ENCODE assay signal across 8 mouse cellular contexts in the genomic region with DNA sequence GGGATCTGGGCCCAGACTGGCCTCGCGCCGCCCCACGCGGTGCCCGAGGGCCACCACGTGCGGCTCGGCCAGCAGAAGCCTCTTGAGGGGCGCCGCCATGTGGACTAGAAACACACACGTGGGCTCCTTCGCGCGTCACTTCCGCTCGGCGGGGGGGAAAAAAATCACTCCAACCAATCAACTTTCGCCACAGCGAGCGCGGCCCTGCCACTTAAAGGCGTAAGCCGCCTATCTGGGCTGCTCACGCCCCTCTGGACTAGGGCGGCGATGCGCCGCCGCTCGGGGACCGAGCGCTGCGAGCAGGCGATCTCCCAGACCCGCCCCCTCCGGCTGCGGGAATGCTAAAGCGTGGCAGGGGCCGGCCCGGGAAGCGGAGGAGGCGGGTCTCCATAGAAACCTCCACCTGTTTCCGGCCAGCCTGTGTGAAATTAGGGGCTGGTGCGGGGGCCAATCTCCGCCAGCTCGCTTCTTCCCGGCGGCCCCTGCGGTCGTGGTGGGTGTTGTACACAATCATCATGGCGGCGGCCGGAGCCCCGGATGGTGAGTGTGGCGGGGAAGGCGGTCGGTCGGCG. TPM values are rescaled to one million over a fixed set of nuclear protein-coding genes. Genes with fewer than 3 reads are reported as not detected.
DNase-seq lines count a peak whose midpoint lies in the region; ATAC-seq and TF ChIP-seq lines count a peak whose summit lies in the region.

A gene (plus strand): TSS at position 231 of the 572 bp plus-strand sequence.
A gene (minus strand): TSS at position 319 of the 572 bp plus-strand sequence.

- peak within 1 kb of the TSS; percentile 93 for H3K27ac ChIP-seq in forebrain, postnatal 0 days (ENCODE audit: low read depth, low read length)
- peak within 1 kb of the TSS; percentile 95 for H3K27ac ChIP-seq in lung, embryonic 15.5 days

- peak; percentile 92 for DNase-seq in G1E (ENCODE audit: low spot score)
- peak; percentile 94 to 97 for DNase-seq in cerebellum, adult 18-20 months
- peak; percentile 98 for DNase-seq in forebrain, postnatal 0 days
- peak; percentile 94 for DNase-seq in heart, postnatal 4 days
- peak; percentile 95 to 97 for DNase-seq in layer of hippocampus, adult 8-10 months (ENCODE audit: low spot score in 2 of 2)
- peak; percentile 96 for DNase-seq in ovary, adult 18-20 months (ENCODE audit: low spot score)
- DNase-seq in thymus, postnatal 0 days (ENCODE audit: low spot score): peak; percentile 95

- peak within 1 kb of the TSS; percentile 81 for H3K4me2 ChIP-seq in forebrain, postnatal 0 days (ENCODE audit: low read depth)
- peak within 1 kb of the TSS; percentile 73 for H3K4me2 ChIP-seq in lung, embryonic 15.5 days

- ATAC-seq in G1E (ENCODE audit: extremely low read depth, insufficient number of reproducible peaks, low FRiP score, poor library complexity, severe bottlenecking): peak; percentile 84
- ATAC-seq in forebrain, postnatal 0 days: peak; percentile 97
- peak; percentile 99 for ATAC-seq in lung, embryonic 15.5 days (ENCODE audit: borderline replicate concordance, extremely low read depth, low FRiP score, low TSS enrichment)

- H3K4me3 ChIP-seq in G1E (ENCODE audit: low read depth, low read length): peak within 1 kb of the TSS; percentile 100
- peak within 1 kb of the TSS; percentile 94 for H3K4me3 ChIP-seq in forebrain, postnatal 0 days (ENCODE audit: low read depth, low read length)
- H3K4me3 ChIP-seq in lung, embryonic 15.5 days: peak within 1 kb of the TSS; percentile 95

- H3K36me3 ChIP-seq in G1E (replicated peaks): peaks cover 48% of the 10 kb centered on the region
- H3K36me3 ChIP-seq in forebrain, postnatal 0 days (ENCODE audit: insufficient read depth): peaks cover 20% of the 10 kb centered on the region
- H3K36me3 ChIP-seq in lung, embryonic 15.5 days: peaks cover 39% of the 10 kb centered on the region

- H3K9me3 ChIP-seq in G1E (replicated peaks): no peaks in the 10 kb centered on the region
- H3K9me3 ChIP-seq in forebrain, postnatal 0 days (ENCODE audit: low read length): no peaks in the 10 kb centered on the region
- no peaks in the 10 kb centered on the region for H3K9me3 ChIP-seq in lung, embryonic 15.5 days

- peak within 1 kb of the TSS; percentile 92 for H3K9ac ChIP-seq in forebrain, postnatal 0 days
- H3K9ac ChIP-seq in lung, embryonic 15.5 days: peak within 1 kb of the TSS; percentile 92

- under 1% methylated on average over 59 of the region's 60 CpGs for WGBS in forebrain, postnatal 0 days
- WGBS in lung, embryonic 15.5 days: under 1% methylated on average over 59 of the region's 60 CpGs

- no peaks in the 10 kb centered on the region for H3K27me3 ChIP-seq in G1E (ENCODE audit: insufficient read depth, low read length)
- no peaks in the 10 kb centered on the region for H3K27me3 ChIP-seq in forebrain, postnatal 0 days (ENCODE audit: insufficient read depth, low read length)
- H3K27me3 ChIP-seq in lung, embryonic 15.5 days: no peaks in the 10 kb centered on the region

- peaks cover 42% of the 10 kb centered on the region for H3K4me1 ChIP-seq in G1E (ENCODE audit: insufficient read depth, low read depth, low read length)
- H3K4me1 ChIP-seq in forebrain, postnatal 0 days (ENCODE audit: insufficient read depth): peaks cover 19% of the 10 kb centered on the region
- H3K4me1 ChIP-seq in lung, embryonic 15.5 days: peaks cover 27% of the 10 kb centered on the region

- TF ChIP-seq CTCF in G1E (IDR thresholded peaks at IDR 0.05; ENCODE audit: low read depth, low read length): no peak
- peak; percentile 44 for TF ChIP-seq CTCF in forebrain, postnatal 0 days (IDR thresholded peaks at IDR 0.05; ENCODE audit: low read depth)

RNA-seq across cellular contexts. Expression of the first gene that starts in this region (rescaled TPM):
- 49.3 and 49.6 TPM in 2 replicates for total RNA-seq in G1E (2014; fragmentation: Nextera tagmentation)
- 49.7 and 52.2 TPM in 2 replicates for total RNA-seq in G1E (2017)
- 32.9 and 38.1 TPM in 2 replicates for polyA plus RNA-seq in G1E (2012)
- 76.2 and 105 TPM in 2 replicates for total RNA-seq in forebrain, postnatal 0 days (2014; rRNA removed)
- polyA plus RNA-seq in forebrain, postnatal 0 days (2015; fragmentation: Nextera tagmentation; extraction: Ambion mirVana): 38.5 and 54.5 TPM in 2 replicates
- 10 to 100 TPM; 49.1 to 51.0 TPM for total RNA-seq in heart, postnatal 4 days (2021)
- 10 to 100 TPM; 44.5 to 60.1 (median 52.6) TPM for total RNA-seq in layer of hippocampus, adult 8-10 months (2022)
- 56.9 and 58.7 TPM in 2 replicates for polyA plus RNA-seq in lung, embryonic 15.5 days (2015; fragmentation: Nextera tagmentation; extraction: Ambion mirVana)
- polyA plus RNA-seq in thymus, postnatal 0 days (2015; fragmentation: Nextera tagmentation; extraction: Ambion mirVana): 37.5 and 39.5 TPM in 2 replicates

RNA-seq across cellular contexts. Expression of the second gene that starts in this region (rescaled TPM):
- 12.8 and 14.4 TPM in 2 replicates for total RNA-seq in G1E (2014; fragmentation: Nextera tagmentation)
- total RNA-seq in G1E (2017): 7.9 and 9.7 TPM in 2 replicates
- 16.3 and 17.0 TPM in 2 replicates for polyA plus RNA-seq in G1E (2012)
- 13.4 and 16.7 TPM in 2 replicates for total RNA-seq in forebrain, postnatal 0 days (2014; rRNA removed)
- polyA plus RNA-seq in forebrain, postnatal 0 days (2015; fragmentation: Nextera tagmentation; extraction: Ambion mirVana): 8.3 and 8.8 TPM in 2 replicates
- total RNA-seq in heart, postnatal 4 days (2021): 10 to 100 TPM; 30.4 to 32.3 TPM
- total RNA-seq in layer of hippocampus, adult 8-10 months (2022): 10 to 100 TPM in 2 of 4 experiments, 1 to 10 TPM in 2; 7.3 to 10.7 (median 9.3) TPM
- polyA plus RNA-seq in lung, embryonic 15.5 days (2015; fragmentation: Nextera tagmentation; extraction: Ambion mirVana): 15.1 and 17.0 TPM in 2 replicates
- 8.9 and 9.2 TPM in 2 replicates for polyA plus RNA-seq in thymus, postnatal 0 days (2015; fragmentation: Nextera tagmentation; extraction: Ambion mirVana)

Comparison
In these comparisons a context has a peak if more than half of its experiments do, and no peak if none do; other contexts are left out.
1. Peak in every context shown above with its lines: DNase-seq, ATAC-seq, H3K4me3 ChIP-seq and H3K27ac ChIP-seq.